Mouse (Mus musculus) liver, embryonic 15.5 days (tissue): ENCODE data around the gene Agpat3. TPM values are rescaled to one million over a fixed set of nuclear protein-coding genes. Genes with fewer than 3 reads are reported as not detected.

Experiments
- ATAC-seq: fragments of 200-750 bp; cut with Nextera tagmentation; 2 replicates; pipeline ENCODE4 v1.8.0; 2017; ENCODE audit warnings: moderate number of reproducible peaks, mild to moderate bottlenecking, moderate library complexity; ENCODE audit not compliant: insufficient read depth
- H3K27ac ChIP-seq: fragments of 300-500 bp; sonication (generic); replicated peaks from 2 replicates; pipeline ENCODE4 v1.5.1; 2015; ENCODE audit warnings: mild to moderate bottlenecking, inconsistent platforms
- H3K27me3 ChIP-seq: fragments of 300-500 bp; sonication (generic); 2 replicates; pipeline ENCODE4 v1.6.1; 2015; ENCODE audit warnings: mild to moderate bottlenecking, inconsistent platforms
- H3K36me3 ChIP-seq: fragments of 300-500 bp; sonication (generic); replicated peaks from 2 replicates; pipeline ENCODE4 v1.6.1; 2015; ENCODE audit warnings: moderate library complexity, mild to moderate bottlenecking, inconsistent platforms
- H3K4me1 ChIP-seq: fragments of 300-500 bp; sonication (generic); replicated peaks from 2 replicates; pipeline ENCODE4 v1.6.1; 2015; ENCODE audit warnings: inconsistent platforms
- H3K4me2 ChIP-seq: fragments of 300-500 bp; sonication (generic); 2 replicates; pipeline ENCODE4 v1.6.1; 2015; ENCODE audit warnings: moderate library complexity, mild to moderate bottlenecking, inconsistent platforms
- H3K4me3 ChIP-seq: fragments of 300-500 bp; sonication (generic); replicated peaks from 2 replicates; pipeline ENCODE4 v1.5.1; 2015; ENCODE audit warnings: mild to moderate bottlenecking, inconsistent platforms
- H3K9ac ChIP-seq: fragments of 300-500 bp; sonication (generic); 2 replicates; pipeline ENCODE4 v1.6.1; 2015; ENCODE audit warnings: moderate library complexity, mild to moderate bottlenecking, inconsistent platforms
- H3K9me3 ChIP-seq: fragments of 300-500 bp; sonication (generic); replicated peaks from 2 replicates; pipeline ENCODE4 v1.6.1; 2016; ENCODE audit warnings: inconsistent platforms
- WGBS: fragments of 180-500 bp; shearing (Covaris S2); methylation state at CpG from one replicate; pipeline ENCODE4 v1.1.7; 2015; ENCODE audit warnings: mixed read lengths; ENCODE audit not compliant: insufficient replicate concordance; 5-methylcytosine and 5-hydroxymethylcytosine counted together
- microRNA-seq: library from miRNA; unstranded; fragments of <30 nt; microRNA quantifications from one replicate; pipeline ENCODE4, GENCODE M21; 2016
- polyA plus RNA-seq: library from polyadenylated mRNA; unstranded; fragments of >200 nt; fragmentation: Nextera tagmentation; extraction: Ambion mirVana; gene quantifications from 2 replicates; pipeline ENCODE4 v1.2.1, GENCODE M21; 2015

Gene Agpat3
- polyA plus RNA-seq, 1 experiment from 2014 or later = 33.1 TPM

DNA sequence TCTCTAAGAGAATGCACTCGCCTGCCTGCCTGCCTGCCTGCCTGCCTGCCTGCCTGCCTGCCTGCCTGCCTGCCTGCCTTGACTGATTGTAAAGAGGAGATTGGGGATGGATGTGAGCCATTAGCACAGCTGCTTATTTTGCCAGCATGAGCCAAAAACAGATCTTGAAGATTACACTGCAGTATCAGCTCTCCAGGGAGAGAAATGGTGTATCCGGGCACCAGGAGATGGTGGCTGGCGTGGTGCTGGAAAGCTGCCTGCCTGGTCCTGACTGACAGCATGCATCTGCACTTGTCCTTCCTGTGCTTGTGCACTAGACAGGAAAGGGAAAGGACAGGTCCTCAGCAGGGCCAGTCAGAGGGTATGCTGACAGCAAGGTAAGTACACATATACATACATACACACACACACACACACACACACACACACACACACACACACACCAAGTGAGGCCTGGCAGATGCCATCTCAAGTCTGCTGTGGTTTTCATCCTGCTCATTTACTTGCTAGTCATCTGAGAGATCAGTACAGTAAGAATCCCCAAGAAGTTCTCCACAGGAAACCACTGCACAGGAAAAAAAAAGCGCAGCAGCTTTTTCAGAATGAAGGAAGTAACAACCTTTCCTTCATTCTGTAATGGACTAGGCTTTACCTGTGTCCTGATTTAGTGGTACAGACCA lies 119.8 kb downstream of the Agpat3 start:
- no peak for ATAC-seq
- H3K27ac ChIP-seq = no peak overlapping the region
- no peaks in the 10 kb centered on the region for H3K27me3 ChIP-seq
- WGBS = 65% methylated on average over 4 of the region's 4 CpGs
- H3K4me3 ChIP-seq = no peak overlapping the region
- H3K9me3 ChIP-seq = no peaks in the 10 kb centered on the region
- H3K4me2 ChIP-seq = no peak overlapping the region
- H3K9ac ChIP-seq = no peak overlapping the region
- H3K36me3 ChIP-seq = peaks cover 49% of the 10 kb centered on the region
- H3K4me1 ChIP-seq = peaks cover 57% of the 10 kb centered on the region

DNA sequence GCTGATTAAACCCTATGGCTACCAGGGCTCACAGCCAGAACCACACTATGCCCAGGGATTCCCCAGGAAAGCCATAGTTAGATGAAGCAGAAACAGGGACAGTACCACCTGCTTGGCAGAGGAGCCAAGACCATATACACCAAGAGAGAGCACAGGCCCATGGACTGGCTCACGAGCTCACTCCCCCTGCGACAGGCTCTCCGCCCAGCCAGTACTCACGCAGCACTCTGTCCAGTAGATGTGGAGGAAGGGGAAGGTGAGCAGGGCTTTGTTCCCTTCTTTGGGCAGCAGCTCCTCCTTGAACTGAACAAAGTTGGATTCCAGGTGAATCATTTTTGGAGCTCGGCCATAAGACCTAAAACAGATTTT lies 123.7 kb downstream of the Agpat3 start:
- Histone ChIP-seq H3K9ac (no peak overlapping the region), H3K9me3 (no peaks in the 10 kb centered on the region), H3K27ac (no peak overlapping the region; the same call in 1 of the 2 replicates), H3K4me1 (peaks cover 23% of the 10 kb centered on the region), H3K4me2 (no peak overlapping the region), H3K36me3 (peaks cover 73% of the 10 kb centered on the region), H3K4me3 (no peak overlapping the region), H3K27me3 (no peaks in the 10 kb centered on the region)
- ATAC-seq = no peak
- 82% methylated on average over 5 of the region's 5 CpGs for WGBS

DNA sequence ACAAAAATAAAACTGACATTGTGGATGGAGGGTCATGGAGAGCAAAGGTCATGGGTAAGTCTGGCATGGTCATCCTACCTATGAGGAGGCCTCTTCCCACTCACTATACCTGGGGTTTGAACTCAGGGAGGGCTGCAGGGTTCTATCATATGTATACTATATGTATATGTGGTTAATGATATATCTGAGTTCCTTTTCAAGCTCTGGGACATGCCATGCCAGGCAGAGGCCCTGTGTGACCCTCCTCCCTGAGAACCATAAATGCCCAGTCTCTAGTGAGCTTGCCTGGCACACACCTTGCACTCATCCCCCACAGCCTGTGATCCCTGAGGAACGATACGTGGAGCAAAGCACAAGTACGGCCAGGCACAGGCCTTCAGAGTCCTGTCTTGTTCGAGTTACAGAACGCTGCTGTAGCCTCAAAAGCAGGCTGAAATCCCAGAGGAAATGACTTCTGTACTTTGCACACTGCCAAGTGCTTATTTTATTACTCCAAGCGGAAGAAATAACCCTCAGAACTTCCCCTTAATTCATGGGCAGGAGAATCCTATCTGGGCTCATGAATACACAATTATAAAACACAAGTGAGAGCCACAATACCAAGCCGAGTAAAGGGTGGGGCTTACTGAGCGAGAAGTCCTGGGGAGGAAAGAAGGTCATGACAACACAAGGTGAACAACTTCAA lies 124.3 kb downstream of the Agpat3 start:
- H3K4me3 ChIP-seq = no peak overlapping the region
- H3K9ac ChIP-seq = no peak overlapping the region
- H3K36me3 ChIP-seq = peaks cover 71% of the 10 kb centered on the region
- no peak overlapping the region for H3K4me2 ChIP-seq
- no peaks in the 10 kb centered on the region for H3K9me3 ChIP-seq
- WGBS = 85% methylated on average over 8 of the region's 8 CpGs
- ATAC-seq = no peak
- no peaks in the 10 kb centered on the region for H3K27me3 ChIP-seq
- peaks cover 17% of the 10 kb centered on the region for H3K4me1 ChIP-seq
- no peak overlapping the region for H3K27ac ChIP-seq

DNA sequence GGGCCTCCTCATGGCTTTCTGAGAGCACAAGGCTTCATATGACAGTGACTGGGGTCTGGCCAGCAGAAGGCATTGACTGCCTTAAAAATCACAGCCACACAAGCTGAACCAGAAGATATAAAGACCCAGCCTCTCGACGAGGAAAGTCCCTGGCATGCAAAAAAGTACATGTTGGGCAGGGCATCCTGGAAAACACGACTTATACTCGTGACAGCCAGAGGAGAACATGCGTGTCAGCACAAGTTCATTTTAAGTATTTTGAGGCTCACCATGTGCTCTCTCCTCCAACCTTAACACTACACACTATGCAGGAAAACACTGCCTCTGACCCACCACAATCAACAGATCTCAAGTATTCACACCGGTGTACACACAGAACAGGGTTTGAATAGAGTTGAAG lies 128.2 kb downstream of the Agpat3 start:
- H3K36me3 ChIP-seq = peaks cover 81% of the 10 kb centered on the region
- ATAC-seq = no peak
- H3K9ac ChIP-seq = no peak overlapping the region

DNA sequence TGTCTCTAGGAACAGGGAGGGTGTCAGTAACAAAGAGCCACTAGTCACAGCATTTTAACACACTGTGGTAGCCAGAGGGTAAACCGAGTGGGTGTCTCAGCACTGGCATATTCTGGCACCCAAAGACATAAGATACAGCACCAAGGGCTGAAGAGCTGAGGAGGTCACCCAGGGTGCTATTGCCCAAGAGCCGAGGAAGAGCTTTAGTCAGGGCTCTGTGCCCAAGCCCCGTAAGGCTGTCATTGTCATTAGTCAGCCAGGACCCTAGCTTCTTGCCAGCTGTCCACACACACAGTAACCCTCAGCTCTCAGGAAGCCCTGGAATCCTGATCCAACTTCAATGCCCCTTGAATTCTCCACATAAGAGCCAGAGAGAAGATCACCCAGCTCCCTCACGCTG lies 129.4 kb downstream of the Agpat3 start:
- no peaks in the 10 kb centered on the region for H3K9me3 ChIP-seq
- H3K27ac ChIP-seq = 0 out of 2 replicates have a peak overlapping the region, but pooled peaks have one; percentile 2
- H3K4me2 ChIP-seq = no peak overlapping the region
- ATAC-seq = no peak
- H3K4me3 ChIP-seq = no peak overlapping the region
- WGBS = 79% methylated on average over 4 of the region's 4 CpGs
- H3K27me3 ChIP-seq = no peaks in the 10 kb centered on the region
- peaks cover 81% of the 10 kb centered on the region for H3K36me3 ChIP-seq
- no peak overlapping the region for H3K9ac ChIP-seq
- H3K4me1 ChIP-seq = peaks cover 40% of the 10 kb centered on the region

More for the DNA sequence above, 128.2 kb downstream of the Agpat3 start:
- Histone ChIP-seq H3K4me1 (peaks cover 28% of the 10 kb centered on the region), H3K27me3 (no peaks in the 10 kb centered on the region), H3K9me3 (no peaks in the 10 kb centered on the region), H3K4me2 (no peak overlapping the region), H3K4me3 (no peak overlapping the region), H3K27ac (no peak overlapping the region)
- 85% methylated on average over 6 of the region's 6 CpGs for WGBS

DNA sequence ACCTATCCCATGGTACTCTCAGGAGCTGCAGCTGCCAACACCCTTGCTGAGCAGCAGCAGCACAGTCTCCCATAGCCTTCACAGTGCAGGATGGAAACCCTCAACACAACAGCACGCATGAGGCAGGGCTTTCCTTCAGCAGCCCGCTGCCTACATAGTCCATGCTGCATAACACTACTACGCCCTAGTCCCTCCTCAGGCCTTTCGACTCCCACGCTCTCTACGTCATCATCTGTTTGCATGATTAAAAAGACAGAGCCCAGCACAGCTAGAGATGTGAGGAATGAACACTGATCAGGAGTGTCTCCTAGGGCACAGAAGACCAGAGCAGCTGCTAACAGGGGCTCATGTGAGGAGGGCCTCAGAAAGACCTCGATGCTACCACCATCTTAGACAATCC lies 131.0 kb downstream of the Agpat3 start:
- Histone ChIP-seq H3K4me3 (no peak overlapping the region), H3K27ac (peak overlapping the region; percentile 36; the same call in 1 of the 2 replicates), H3K36me3 (peaks cover 83% of the 10 kb centered on the region), H3K9ac (no peak overlapping the region), H3K4me2 (no peak overlapping the region), H3K27me3 (no peaks in the 10 kb centered on the region), H3K9me3 (no peaks in the 10 kb centered on the region), H3K4me1 (peaks cover 56% of the 10 kb centered on the region)
- 88% methylated on average over 7 of the region's 7 CpGs for WGBS
- ATAC-seq = no peak

DNA sequence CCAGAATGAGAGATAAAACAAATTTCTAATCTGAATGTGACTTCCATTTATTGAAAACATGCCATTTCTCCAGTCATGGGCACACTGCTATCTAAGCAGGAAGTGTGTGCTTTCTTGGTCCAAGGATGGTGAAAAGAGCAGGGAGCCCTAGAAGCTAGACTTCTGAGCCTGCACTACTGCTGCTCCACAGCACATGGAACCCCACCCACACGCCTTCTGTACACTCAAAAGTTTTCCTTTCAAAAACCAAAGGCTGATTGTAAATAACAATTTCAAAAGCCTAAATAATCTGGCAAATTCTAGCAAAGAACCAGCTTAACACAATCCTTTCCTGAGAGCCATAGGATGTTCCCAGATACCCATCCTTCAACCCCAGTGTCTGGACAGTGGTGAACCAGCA lies 132.8 kb downstream of the Agpat3 start:
- 86% methylated on average over 1 of the region's 1 CpGs for WGBS
- Histone ChIP-seq H3K9ac (no peak overlapping the region), H3K27me3 (no peaks in the 10 kb centered on the region), H3K27ac (peak overlapping the region; percentile 36; the same call in 1 of the 2 replicates), H3K36me3 (peaks cover 91% of the 10 kb centered on the region), H3K9me3 (no peaks in the 10 kb centered on the region), H3K4me1 (peaks cover 69% of the 10 kb centered on the region), H3K4me3 (no peak overlapping the region), H3K4me2 (no peak overlapping the region)
- no peak for ATAC-seq

Small RNA genes within 50 kb of the gene (microRNA-seq; reads per million reads assigned to microRNA genes)
- not detected for gene Mir7659

Other genes starting within 250 kb of the Agpat3 start
- 18.4 and 19.3 TPM in 2 replicates for gene D10Jhu81e, start 182.7 kb downstream of the Agpat3 start, polyA plus RNA-seq
- 10.5 and 11.4 TPM in 2 replicates for gene Pwp2, start 167.3 kb downstream of the Agpat3 start, polyA plus RNA-seq
- 15.7 and 15.9 TPM in 2 replicates for gene Trappc10, start 107.8 kb downstream of the Agpat3 start, polyA plus RNA-seq
- 110 and 119 TPM in 2 replicates for gene Rrp1, start 60.6 kb upstream of the Agpat3 start, polyA plus RNA-seq
- gene Cstb, start 73.2 kb upstream of the Agpat3 start, polyA plus RNA-seq = 85.5 and 95.3 TPM in 2 replicates
- gene Pdxk, start 112.5 kb upstream of the Agpat3 start, polyA plus RNA-seq = 5.9 and 6.0 TPM in 2 replicates
- not detected in 2 replicates for gene Olfr1358, start 164.9 kb upstream of the Agpat3 start, polyA plus RNA-seq
- 16.3 and 17.3 TPM in 2 replicates for gene Ilvbl, start 221.9 kb upstream of the Agpat3 start, polyA plus RNA-seq
- gene Syde1, start 239.5 kb upstream of the Agpat3 start, polyA plus RNA-seq = 1.5 and 1.6 TPM in 2 replicates